Mouse (Mus musculus): ENCODE results near the gene Ppil1. TPM values are rescaled to one million over a fixed set of nuclear protein-coding genes. Genes with fewer than 3 reads are reported as not detected.

Ppil1 gene
- polyA plus RNA-seq (2014; fragmentation: Illumina TruSeq; extraction: RNeasy Lipid Tissue Mini Kit (QIAGEN cat#74804); ENCODE audit: low read depth, low replicate concordance), result 13.9 TPM

GRCm38 (mm10) chr17:29263840-29264633, at the start of gene Ppil1:
Gene Ppil1, minus strand, starts transcription at chr17:29264186.

DNA sequence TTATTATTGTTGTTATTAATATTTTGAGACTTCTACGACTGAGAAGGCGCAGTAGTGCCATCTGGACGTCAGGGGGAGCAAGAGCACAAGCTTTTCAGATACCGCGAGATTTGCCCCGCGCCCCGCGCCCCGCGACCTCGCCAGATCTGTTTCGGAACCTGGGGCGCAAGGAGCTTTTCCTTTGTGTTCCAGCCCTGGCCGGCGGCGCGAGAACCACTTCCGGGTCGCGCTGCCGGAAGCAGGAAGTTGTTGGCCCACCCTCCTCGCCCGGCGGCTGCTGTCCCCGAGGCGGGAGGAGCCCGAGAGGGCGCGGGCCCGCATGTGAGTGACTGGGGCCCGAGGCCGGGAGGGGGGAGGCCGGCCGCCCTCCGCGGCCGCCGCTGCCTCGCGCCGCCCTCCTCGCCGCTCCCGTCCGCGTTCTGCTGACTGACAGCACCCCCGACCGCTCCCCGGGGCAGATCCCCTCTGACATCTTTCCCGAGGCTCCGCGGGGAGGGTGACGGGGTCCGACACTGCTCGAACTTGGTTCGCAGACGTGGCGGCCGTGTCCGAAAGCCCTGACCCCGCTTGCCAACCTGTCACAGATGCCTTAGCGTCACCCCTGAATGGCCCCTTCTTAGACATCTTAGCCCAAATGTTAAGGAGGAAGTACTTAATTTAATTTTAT, 4.8 kb upstream of the Ppil1 start, which contains the start of gene BC004004:
Gene BC004004 (plus strand): TSS at position 107 of the 667 bp plus-strand sequence.

GRCm38 (mm10) chr17:29237772-29238420, 26.1 kb downstream of the Ppil1 start, which contains the start of gene Cpne5:
Gene Cpne5, minus strand, starts transcription at chr17:29238167.

Other genes with a start within 250 kb of the Ppil1 start
- gene Srsf3, start 231.6 kb downstream of the Ppil1 start, polyA plus RNA-seq (2014; fragmentation: Illumina TruSeq; extraction: RNeasy Lipid Tissue Mini Kit (QIAGEN cat#74804); ENCODE audit: low read depth, low replicate concordance), result 414 TPM
- gene Cdkn1a, start 173.2 kb downstream of the Ppil1 start, polyA plus RNA-seq (2014; fragmentation: Illumina TruSeq; extraction: RNeasy Lipid Tissue Mini Kit (QIAGEN cat#74804); ENCODE audit: low read depth, low replicate concordance), result 46.2 TPM
- not detected for gene Rab44, start 150.0 kb downstream of the Ppil1 start, polyA plus RNA-seq (2014; fragmentation: Illumina TruSeq; extraction: RNeasy Lipid Tissue Mini Kit (QIAGEN cat#74804); ENCODE audit: low read depth, low replicate concordance)
- not detected for gene Cpne5, start 26.0 kb downstream of the Ppil1 start, polyA plus RNA-seq (2014; fragmentation: Illumina TruSeq; extraction: RNeasy Lipid Tissue Mini Kit (QIAGEN cat#74804); ENCODE audit: low read depth, low replicate concordance)
- 103 TPM for gene BC004004, start 4.6 kb upstream of the Ppil1 start, polyA plus RNA-seq (2014; fragmentation: Illumina TruSeq; extraction: RNeasy Lipid Tissue Mini Kit (QIAGEN cat#74804); ENCODE audit: low read depth, low replicate concordance)
- not detected for gene Pi16, start 53.5 kb upstream of the Ppil1 start, polyA plus RNA-seq (2014; fragmentation: Illumina TruSeq; extraction: RNeasy Lipid Tissue Mini Kit (QIAGEN cat#74804); ENCODE audit: low read depth, low replicate concordance)
- gene Mtch1, start 83.7 kb upstream of the Ppil1 start, polyA plus RNA-seq (2014; fragmentation: Illumina TruSeq; extraction: RNeasy Lipid Tissue Mini Kit (QIAGEN cat#74804); ENCODE audit: low read depth, low replicate concordance), result 8.9 TPM
- gene Fgd2, start 96.7 kb upstream of the Ppil1 start, polyA plus RNA-seq (2014; fragmentation: Illumina TruSeq; extraction: RNeasy Lipid Tissue Mini Kit (QIAGEN cat#74804); ENCODE audit: low read depth, low replicate concordance), result not detected
- 78.8 TPM for gene Pim1, start 226.6 kb upstream of the Ppil1 start, polyA plus RNA-seq (2014; fragmentation: Illumina TruSeq; extraction: RNeasy Lipid Tissue Mini Kit (QIAGEN cat#74804); ENCODE audit: low read depth, low replicate concordance)

Data from adrenal gland, adult 10 weeks (tissue).